Mouse (Mus musculus): Measurements from ENCODE around the gene Cd200. TPM values are rescaled to one million over a fixed set of nuclear protein-coding genes. Genes with fewer than 3 reads are reported as not detected.
"Not testable (repeated sequence)": the region's sequence is repeated elsewhere in the genome, so short reads cannot be mapped to it uniquely, and the experiment has no call there.

The Cd200 gene
- polyA plus RNA-seq, 1 experiment from 2014 or later = 68.5 TPM

- H3K4me3 ChIP-seq = no peak overlapping the region
- H3K27ac ChIP-seq = no peak overlapping the region
- no peaks in the 10 kb centered on the region for H3K27me3 ChIP-seq
- H3K4me1 ChIP-seq = 0 out of 2 replicates have a peak, but pooled peaks cover 3% of the 10 kb centered on the region
- H3K9me3 ChIP-seq = no peaks in the 10 kb centered on the region
- H3K36me3 ChIP-seq = no peaks in the 10 kb centered on the region
- H3K4me2 ChIP-seq = no peak overlapping the region
- ATAC-seq (ENCODE audit: borderline replicate concordance, extremely low read depth, low FRiP score, low TSS enrichment) = peak; percentile 91
- H3K9ac ChIP-seq = no peak overlapping the region
Observed at GRCm38 (mm10) chr16:45352875-45353274, 56.0 kb downstream of the Cd200 start.

- no peaks in the 10 kb centered on the region for H3K4me1 ChIP-seq
- no peak overlapping the region for H3K9ac ChIP-seq
- H3K36me3 ChIP-seq = no peaks in the 10 kb centered on the region
- H3K4me2 ChIP-seq = no peak overlapping the region
- H3K27me3 ChIP-seq = no peaks in the 10 kb centered on the region
- WGBS = 50% methylated on average over 4 of the region's 4 CpGs
- no peaks in the 10 kb centered on the region for H3K9me3 ChIP-seq
- H3K27ac ChIP-seq = peak overlapping the region; percentile 33; the same call in 1 of the 2 replicates
- H3K4me3 ChIP-seq = no peak overlapping the region
- no peak for ATAC-seq (ENCODE audit: borderline replicate concordance, extremely low read depth, low FRiP score, low TSS enrichment)
Observed at GRCm38 (mm10) chr16:45350767-45351166, 58.1 kb downstream of the Cd200 start.

- ATAC-seq (ENCODE audit: borderline replicate concordance, extremely low read depth, low FRiP score, low TSS enrichment) = peak; percentile 73; the same call in 1 of the 2 replicates
Observed at GRCm38 (mm10) chr16:45349523-45350298, 59.1 kb downstream of the Cd200 start.

GRCm38 (mm10) chr16:45348238-45348637 is 60.6 kb downstream of the Cd200 start:
- not testable (repeated sequence) for H3K4me1 ChIP-seq; H3K9me3 ChIP-seq; H3K4me2 ChIP-seq; ATAC-seq (ENCODE audit: borderline replicate concordance, extremely low read depth, low FRiP score, low TSS enrichment); H3K4me3 ChIP-seq; H3K36me3 ChIP-seq; H3K27me3 ChIP-seq; H3K9ac ChIP-seq; H3K27ac ChIP-seq
- WGBS = 90% methylated on average over 9 of the region's 9 CpGs

More at GRCm38 (mm10) chr16:45349523-45350298, 59.1 kb downstream of the Cd200 start:
- WGBS = 52% methylated on average over 3 of the region's 3 CpGs
- peak overlapping the region; percentile 61 for H3K27ac ChIP-seq
- no peak overlapping the region for H3K4me2 ChIP-seq
- no peaks in the 10 kb centered on the region for H3K36me3 ChIP-seq
- H3K9me3 ChIP-seq = no peaks in the 10 kb centered on the region
- H3K4me1 ChIP-seq = no peaks in the 10 kb centered on the region
- no peak overlapping the region for H3K9ac ChIP-seq
- no peak overlapping the region for H3K4me3 ChIP-seq
- no peaks in the 10 kb centered on the region for H3K27me3 ChIP-seq

GRCm38 (mm10) chr16:45346930-45347387 is 61.9 kb downstream of the Cd200 start:
- H3K4me1 ChIP-seq = no peaks in the 10 kb centered on the region
- no peaks in the 10 kb centered on the region for H3K27me3 ChIP-seq
- H3K4me3 ChIP-seq = no peak overlapping the region
- no peak overlapping the region for H3K4me2 ChIP-seq
- H3K36me3 ChIP-seq = no peaks in the 10 kb centered on the region
- 91% methylated on average over 5 of the region's 5 CpGs for WGBS
- no peak for ATAC-seq (ENCODE audit: borderline replicate concordance, extremely low read depth, low FRiP score, low TSS enrichment)
- no peaks in the 10 kb centered on the region for H3K9me3 ChIP-seq
- H3K9ac ChIP-seq = no peak overlapping the region
- no peak overlapping the region for H3K27ac ChIP-seq

GRCm38 (mm10) chr16:45346367-45346766 is 62.5 kb downstream of the Cd200 start:
- Histone ChIP-seq H3K9ac (no peak overlapping the region), H3K4me3 (no peak overlapping the region), H3K9me3 (no peaks in the 10 kb centered on the region), H3K27ac (no peak overlapping the region), H3K27me3 (no peaks in the 10 kb centered on the region), H3K4me2 (no peak overlapping the region), H3K36me3 (no peaks in the 10 kb centered on the region), H3K4me1 (no peaks in the 10 kb centered on the region)
- no peak for ATAC-seq (ENCODE audit: borderline replicate concordance, extremely low read depth, low FRiP score, low TSS enrichment)
- 84% methylated on average over 2 of the region's 2 CpGs for WGBS

GRCm38 (mm10) chr16:45344879-45345278 is 64.0 kb downstream of the Cd200 start:
- Histone ChIP-seq H3K4me1 (no peaks in the 10 kb centered on the region), H3K27ac (no peak overlapping the region), H3K27me3 (no peaks in the 10 kb centered on the region), H3K36me3 (no peaks in the 10 kb centered on the region), H3K4me3 (no peak overlapping the region), H3K9ac (no peak overlapping the region), H3K4me2 (no peak overlapping the region), H3K9me3 (no peaks in the 10 kb centered on the region)
- WGBS = 70% methylated on average over 2 of the region's 2 CpGs
- ATAC-seq (ENCODE audit: borderline replicate concordance, extremely low read depth, low FRiP score, low TSS enrichment) = no peak

- no peak for ATAC-seq (ENCODE audit: borderline replicate concordance, extremely low read depth, low FRiP score, low TSS enrichment)
- H3K4me1 ChIP-seq = no peaks in the 10 kb centered on the region
Observed at GRCm38 (mm10) chr16:45336478-45336877, 72.4 kb downstream of the Cd200 start.

GRCm38 (mm10) chr16:45334891-45335290 is 74.0 kb downstream of the Cd200 start:
- no peaks in the 10 kb centered on the region for H3K36me3 ChIP-seq
- no peaks in the 10 kb centered on the region for H3K4me1 ChIP-seq
- no peaks in the 10 kb centered on the region for H3K9me3 ChIP-seq
- no peak overlapping the region for H3K27ac ChIP-seq
- 85% methylated on average over 5 of the region's 5 CpGs for WGBS
- ATAC-seq (ENCODE audit: borderline replicate concordance, extremely low read depth, low FRiP score, low TSS enrichment) = no peak
- H3K4me3 ChIP-seq = no peak overlapping the region
- no peaks in the 10 kb centered on the region for H3K27me3 ChIP-seq
- no peak overlapping the region for H3K9ac ChIP-seq
- H3K4me2 ChIP-seq = no peak overlapping the region

More at GRCm38 (mm10) chr16:45336478-45336877, 72.4 kb downstream of the Cd200 start:
- no peak overlapping the region for H3K9ac ChIP-seq
- no peak overlapping the region for H3K27ac ChIP-seq
- H3K36me3 ChIP-seq = no peaks in the 10 kb centered on the region
- no peak overlapping the region for H3K4me2 ChIP-seq
- WGBS = 58% methylated on average over 1 of the region's 1 CpGs
- H3K9me3 ChIP-seq = no peaks in the 10 kb centered on the region
- H3K27me3 ChIP-seq = no peaks in the 10 kb centered on the region
- H3K4me3 ChIP-seq = no peak overlapping the region

GRCm38 (mm10) chr16:45334376-45334765 is 74.5 kb downstream of the Cd200 start:
- no peak for ATAC-seq (ENCODE audit: borderline replicate concordance, extremely low read depth, low FRiP score, low TSS enrichment)
- Histone ChIP-seq H3K4me3 (no peak overlapping the region), H3K27ac (no peak overlapping the region), H3K27me3 (no peaks in the 10 kb centered on the region), H3K4me2 (no peak overlapping the region), H3K4me1 (no peaks in the 10 kb centered on the region), H3K36me3 (no peaks in the 10 kb centered on the region), H3K9me3 (no peaks in the 10 kb centered on the region), H3K9ac (no peak overlapping the region)
- WGBS = 75% methylated on average over 2 of the region's 2 CpGs

GRCm38 (mm10) chr16:45333678-45334375 is 75.0 kb downstream of the Cd200 start:
- ATAC-seq (ENCODE audit: borderline replicate concordance, extremely low read depth, low FRiP score, low TSS enrichment) = no peak
- 80% methylated on average over 8 of the region's 8 CpGs for WGBS
- H3K9me3 ChIP-seq = no peaks in the 10 kb centered on the region

GRCm38 (mm10) chr16:45332591-45332990 is 76.3 kb downstream of the Cd200 start:
- Histone ChIP-seq H3K4me2 (no peak overlapping the region), H3K9me3 (no peaks in the 10 kb centered on the region), H3K27me3 (no peaks in the 10 kb centered on the region), H3K4me1 (no peaks in the 10 kb centered on the region), H3K27ac (no peak overlapping the region), H3K36me3 (no peaks in the 10 kb centered on the region), H3K4me3 (no peak overlapping the region), H3K9ac (no peak overlapping the region)
- 78% methylated on average over 8 of the region's 8 CpGs for WGBS
- ATAC-seq (ENCODE audit: borderline replicate concordance, extremely low read depth, low FRiP score, low TSS enrichment) = no peak

More at GRCm38 (mm10) chr16:45333678-45334375, 75.0 kb downstream of the Cd200 start:
- H3K27ac ChIP-seq = no peak overlapping the region
- H3K4me2 ChIP-seq = no peak overlapping the region
- no peaks in the 10 kb centered on the region for H3K27me3 ChIP-seq
- no peak overlapping the region for H3K4me3 ChIP-seq
- H3K36me3 ChIP-seq = no peaks in the 10 kb centered on the region
- H3K9ac ChIP-seq = no peak overlapping the region
- no peaks in the 10 kb centered on the region for H3K4me1 ChIP-seq

Data from lung, embryonic 15.5 days (tissue).